Mouse (Mus musculus) G1E (cell line): ENCODE measurements at regions not wholly inside any gene's neighbourhood (a gene's known extent, or its start where the extent isn't known, plus 50 kb on each side); places are given as distances from the start of the nearest gene placed in this dataset.

Experiments
- CTCF ChIP-seq: IDR thresholded peaks from 2 replicates; pipeline ENCODE4 v1.5.1; 2012; ENCODE audit warnings: low read depth, low read length, inconsistent platforms, mixed read lengths
- GATA1 ChIP-seq: IDR thresholded peaks from 2 replicates; pipeline ENCODE4 v1.6.1; 2012; ENCODE audit warnings: borderline replicate concordance, low read length, inconsistent platforms, mixed read lengths
- GATA2 ChIP-seq: IDR thresholded peaks from 2 replicates; pipeline ENCODE4 v1.6.1; 2012; ENCODE audit warnings: low read depth, low read length, inconsistent platforms, borderline replicate concordance
- POLR2AphosphoS5 ChIP-seq: IDR thresholded peaks from 2 replicates; pipeline ENCODE4 v1.6.1; 2012; ENCODE audit warnings: low read depth, low read length, inconsistent platforms; ENCODE audit not compliant: insufficient replicate concordance
- TAL1 ChIP-seq: conservative IDR thresholded peaks from 2 replicates; pipeline ENCODE4 v1.6.1; 2012; ENCODE audit warnings: low read depth, low read length, inconsistent platforms, mixed read lengths

- TF ChIP-seq CTCF (no peak), GATA1 (no peak), POLR2AphosphoS5 (no peak), TAL1 (no peak), GATA2 (no peak)
Measured at GRCm38 (mm10) chr2:160048286-160048685, 285.7 kb downstream of the Gm826 start.
